Comparison of ENCODE assay signal across 29 mouse cellular contexts in genomic region chr2:45459410-45459809, GRCm38 (mm10).
"Had no signal": no experiment of that assay in that cellular context is flagged by ENCODE, and none has a peak within 500 bp of the region (broad histone marks: within the 10 kb centered on the region; RNA-seq: fewer than 3 reads in every experiment).

No protein-coding gene starts in this region.

- H3K9ac ChIP-seq: heart, embryonic 13.5 days; heart, embryonic 15.5 days; hindbrain, embryonic 12.5 days; hindbrain, embryonic 15.5 days; kidney, embryonic 15.5 days; limb, embryonic 13.5 days; limb, embryonic 15.5 days; liver, embryonic 12.5 days; liver, embryonic 14.5 days had no signal

- DNase-seq: gastrocnemius, postnatal 14 days; gastrocnemius, postnatal 36 days; heart, adult 11 months; heart, adult 2 months; heart, postnatal 14 days; heart, postnatal 4 days; kidney, adult 11 months; kidney, adult 2 months; kidney, adult 9 months; kidney, postnatal 14 days; kidney, postnatal 36 days; layer of hippocampus, adult 9-11 months; layer of hippocampus, postnatal 36 days; left cerebral cortex, postnatal 4 days had no signal

- H3K27ac ChIP-seq: heart, adult 2 months; heart, embryonic 13.5 days; heart, embryonic 15.5 days; hindbrain, embryonic 10.5 days; hindbrain, embryonic 12.5 days; hindbrain, embryonic 15.5 days; hindbrain, postnatal 0 days; kidney, embryonic 15.5 days; kidney, postnatal 0 days; layer of hippocampus, adult 2 months; limb, embryonic 13.5 days; liver, embryonic 12.5 days; liver, embryonic 14.5 days had no signal

- H3K36me3 ChIP-seq: heart, embryonic 13.5 days; heart, embryonic 15.5 days; hindbrain, embryonic 10.5 days; hindbrain, embryonic 12.5 days; hindbrain, embryonic 15.5 days; kidney, embryonic 15.5 days; limb, embryonic 13.5 days; limb, embryonic 15.5 days; liver, embryonic 12.5 days had no signal

- H3K9me3 ChIP-seq: heart, embryonic 13.5 days; heart, embryonic 15.5 days; hindbrain, embryonic 10.5 days; hindbrain, embryonic 12.5 days; hindbrain, embryonic 15.5 days; kidney, embryonic 15.5 days; limb, embryonic 13.5 days; limb, embryonic 15.5 days; liver, embryonic 12.5 days had no signal

- H3K27me3 ChIP-seq: heart, embryonic 13.5 days; heart, embryonic 15.5 days; hindbrain, embryonic 12.5 days; hindbrain, embryonic 15.5 days; kidney, embryonic 15.5 days; limb, embryonic 13.5 days; limb, embryonic 15.5 days; liver, embryonic 12.5 days had no signal

- H3K4me3 ChIP-seq: heart, adult 2 months; heart, embryonic 13.5 days; heart, embryonic 15.5 days; hindbrain, embryonic 10.5 days; hindbrain, embryonic 12.5 days; hindbrain, embryonic 15.5 days; kidney, embryonic 15.5 days; layer of hippocampus, adult 2 months; limb, embryonic 13.5 days; limb, embryonic 15.5 days; liver, embryonic 12.5 days had no signal

- H3K4me1 ChIP-seq: heart, embryonic 13.5 days; heart, embryonic 15.5 days; hindbrain, embryonic 10.5 days; hindbrain, embryonic 12.5 days; hindbrain, embryonic 15.5 days; kidney, embryonic 15.5 days; limb, embryonic 13.5 days; limb, embryonic 15.5 days; liver, embryonic 12.5 days had no signal

- H3K4me2 ChIP-seq: heart, embryonic 11.5 days; heart, embryonic 13.5 days; heart, embryonic 15.5 days; hindbrain, embryonic 12.5 days; hindbrain, embryonic 15.5 days; kidney, embryonic 15.5 days; limb, embryonic 13.5 days; limb, embryonic 15.5 days; liver, embryonic 12.5 days had no signal

- ATAC-seq: hindbrain, postnatal 0 days; intestine, embryonic 16.5 days; liver, embryonic 12.5 days had no signal
